Mouse (Mus musculus) cerebellum, adult 18-20 months (tissue): Measurements from ENCODE around the gene Zdhhc20.
A peak's percentile ranks its signal among the peaks of the same experiment; 100 is the strongest.
"Not testable (repeated sequence)": the region's sequence is repeated elsewhere in the genome, so short reads cannot be mapped to it uniquely, and the experiment has no call there.

Source experiments
- DNase-seq, 2 experiments: peaks; one replicate each; pipeline ENCODE4 v3.0.0; 2021

Zdhhc20 gene

DNA sequence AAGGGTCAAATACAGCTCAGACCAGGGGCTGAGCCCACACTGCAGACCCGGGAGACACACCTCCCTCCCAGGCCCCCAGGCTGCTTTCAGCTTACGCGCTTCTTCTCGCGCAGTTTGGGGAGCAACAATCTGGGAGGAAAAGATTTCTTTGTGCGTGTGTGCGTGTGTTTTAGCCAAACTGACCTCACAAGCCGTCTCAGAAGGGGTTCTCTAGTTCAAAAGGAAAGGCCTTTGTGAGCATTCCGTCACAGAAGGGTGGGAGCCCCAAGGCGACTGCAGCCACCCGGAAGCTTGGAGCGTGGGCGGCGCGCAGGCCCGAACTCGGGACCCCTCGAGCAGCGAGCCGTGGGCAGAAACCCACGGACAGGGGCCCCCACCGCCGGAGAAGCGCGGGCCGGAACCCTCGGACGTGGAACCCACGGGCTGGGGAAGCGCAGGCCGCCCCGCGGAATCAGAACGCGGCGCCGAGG is 500 bp downstream of the Zdhhc20 start:
- DNase-seq, result no peak

DNA sequence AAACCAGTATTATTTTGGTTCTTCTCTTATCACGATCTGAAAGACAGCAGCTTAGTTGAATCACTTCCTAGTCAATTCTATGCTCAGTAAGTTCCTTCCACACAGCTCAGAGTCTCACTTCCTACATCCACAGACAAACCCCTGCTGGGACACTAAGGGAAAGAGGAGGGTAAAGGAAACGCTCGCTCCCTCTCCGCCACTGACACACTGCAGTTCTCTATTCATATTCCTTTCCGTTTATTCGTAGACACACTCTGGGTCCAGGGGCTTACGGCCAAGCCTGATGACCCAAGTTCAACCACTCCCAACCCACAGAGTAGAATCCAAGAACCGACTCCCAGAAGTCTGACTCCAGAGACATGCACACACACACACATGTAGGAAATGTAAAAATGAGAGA is 2.9 kb downstream of the Zdhhc20 start:
- DNase-seq, result no peak

DNA sequence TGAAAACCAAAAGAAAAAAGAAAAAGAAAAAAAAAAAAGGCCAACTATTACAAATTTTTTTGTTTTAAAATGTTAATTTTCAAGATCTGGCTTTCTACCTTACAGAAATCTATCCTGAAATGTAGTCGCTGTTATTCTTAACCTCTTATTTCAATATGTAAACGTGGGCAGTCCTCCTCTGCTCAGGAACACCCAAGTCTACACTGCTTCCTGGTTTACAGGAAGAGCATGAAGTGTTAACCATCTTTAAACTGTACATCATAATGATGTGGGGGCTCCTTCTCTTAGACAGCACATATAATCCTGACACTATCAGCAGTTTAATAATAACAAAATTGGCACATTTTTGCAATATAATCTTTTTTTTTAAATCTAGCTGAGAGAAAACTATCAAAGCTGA is 4.0 kb downstream of the Zdhhc20 start:
- DNase-seq, result no peak

DNA sequence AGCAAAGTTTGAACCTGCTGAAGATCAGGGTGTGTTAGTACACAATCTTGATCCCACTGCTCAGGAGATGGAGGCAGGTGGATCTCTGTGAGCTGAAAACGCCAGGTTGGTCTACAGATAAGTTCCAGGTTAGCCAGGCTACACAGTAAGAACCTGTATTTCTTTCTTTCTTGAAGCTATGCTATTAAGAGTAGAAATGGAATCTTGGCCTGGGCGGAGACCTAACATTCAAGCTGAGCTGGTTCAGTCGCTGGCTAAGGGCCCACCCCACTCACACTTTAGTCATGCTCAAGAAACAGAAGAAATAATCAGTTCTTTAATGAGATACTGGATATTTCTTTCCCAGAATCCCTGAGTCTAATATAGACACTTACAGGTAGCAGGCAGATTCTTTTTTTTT is 6.7 kb downstream of the Zdhhc20 start:
- DNase-seq, result no peak

DNA sequence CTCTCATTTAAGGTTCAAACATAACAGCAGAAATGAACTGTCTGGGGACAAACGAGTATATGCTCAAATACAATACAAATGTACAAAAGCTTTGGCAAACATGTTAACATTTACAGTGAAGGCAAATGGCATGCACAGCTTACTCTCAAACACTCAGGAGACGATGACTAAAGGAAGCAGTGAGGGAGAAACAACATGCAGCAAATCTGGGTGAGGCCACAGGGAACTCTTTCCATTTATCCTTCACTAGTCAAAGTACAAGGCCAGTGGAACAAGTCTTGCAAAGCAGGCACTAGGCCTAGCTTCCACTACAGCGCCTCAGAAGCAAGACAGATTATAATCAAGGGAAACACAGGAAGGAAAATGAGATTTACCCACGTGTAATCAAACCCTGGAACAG is 7.4 kb downstream of the Zdhhc20 start:
- DNase-seq, result no peak

DNA sequence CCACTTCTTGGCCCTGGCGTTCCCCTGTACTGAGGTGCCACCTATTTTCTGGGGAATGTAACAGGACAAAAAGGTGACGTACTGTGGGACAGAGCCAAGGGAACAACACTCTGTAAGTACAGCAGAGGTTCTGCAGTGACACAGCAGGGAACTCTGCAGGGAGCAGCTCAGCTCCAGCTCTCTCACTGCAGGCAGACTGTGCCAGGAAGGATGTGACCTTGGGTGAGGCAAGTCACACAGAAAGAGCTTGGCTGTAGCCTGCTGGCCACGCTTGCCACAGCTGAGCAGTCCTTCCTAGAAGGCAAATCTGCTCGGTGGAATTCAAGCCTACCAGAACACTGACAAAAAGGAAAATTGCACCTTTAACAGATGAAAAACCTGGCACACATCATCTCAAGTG is 8.3 kb downstream of the Zdhhc20 start:
- peak; percentile 41 to 49 for DNase-seq

DNA sequence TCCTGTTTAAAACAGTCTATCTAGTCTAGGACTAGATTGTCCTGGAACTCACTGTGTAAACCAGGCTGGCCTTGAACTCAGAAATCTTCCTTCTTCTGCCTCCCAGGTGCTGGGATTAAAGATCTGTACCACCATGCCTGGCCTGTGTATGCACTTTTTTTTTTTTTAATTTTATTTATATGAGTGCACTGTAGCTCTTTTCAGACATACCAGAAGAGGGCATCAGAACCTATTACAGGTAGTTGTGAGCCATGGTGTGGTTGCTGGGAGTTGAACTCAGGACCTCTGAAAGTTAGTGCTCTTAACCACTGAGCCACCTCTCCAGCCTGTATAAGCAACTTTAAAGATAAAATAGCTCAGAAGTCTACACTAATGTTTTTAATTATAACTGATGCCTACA is 9.0 kb downstream of the Zdhhc20 start:
- DNase-seq, result no peak

DNA sequence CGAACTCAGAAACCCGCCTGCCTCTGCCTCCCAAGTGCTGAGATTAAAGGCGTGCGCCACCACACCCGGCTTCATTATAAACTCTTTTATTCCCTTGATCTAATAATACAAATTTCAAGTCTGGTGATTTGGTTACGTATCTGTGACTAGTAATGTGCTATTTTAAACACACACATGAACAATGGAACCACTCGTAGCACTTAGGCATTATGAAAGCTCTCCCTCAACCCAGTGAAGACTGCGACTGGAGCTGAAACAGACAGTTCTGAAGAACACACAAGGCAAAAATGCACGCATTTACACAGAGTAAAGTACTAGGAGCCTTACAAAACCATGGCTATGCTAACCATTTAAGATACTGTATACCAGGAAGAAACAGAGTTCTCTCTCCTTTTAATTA is 12.2 kb downstream of the Zdhhc20 start:
- DNase-seq, result no peak

DNA sequence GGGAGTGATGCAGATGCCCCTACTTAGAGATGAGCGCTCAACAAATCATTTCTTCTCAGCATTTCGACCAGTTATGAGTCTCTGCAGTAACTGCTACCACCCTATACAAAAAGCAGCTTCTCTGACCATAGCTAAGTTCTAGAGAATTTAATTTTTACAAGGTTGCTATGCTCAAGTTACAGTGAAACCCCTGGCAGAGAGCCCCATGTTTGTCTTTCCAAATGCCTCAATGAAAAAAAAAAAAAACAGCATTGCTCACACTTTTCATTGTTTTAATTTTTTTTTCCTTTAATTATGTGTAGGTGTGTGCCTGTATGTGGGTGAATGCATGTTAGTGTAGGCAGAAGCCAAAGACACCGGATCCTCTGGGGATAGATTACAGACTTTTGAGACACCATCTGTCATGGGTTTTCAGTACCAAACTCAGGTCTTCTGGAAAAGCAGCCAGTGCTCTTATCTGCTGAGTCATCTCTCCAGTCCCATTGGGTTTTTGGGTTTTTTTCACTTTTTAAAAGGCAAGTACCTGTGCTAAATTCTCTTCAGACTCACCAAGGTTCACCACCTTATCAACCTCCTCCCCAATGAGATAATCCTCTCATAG is 23.3 kb downstream of the Zdhhc20 start:
- peak; percentile 31 to 47 for DNase-seq

DNA sequence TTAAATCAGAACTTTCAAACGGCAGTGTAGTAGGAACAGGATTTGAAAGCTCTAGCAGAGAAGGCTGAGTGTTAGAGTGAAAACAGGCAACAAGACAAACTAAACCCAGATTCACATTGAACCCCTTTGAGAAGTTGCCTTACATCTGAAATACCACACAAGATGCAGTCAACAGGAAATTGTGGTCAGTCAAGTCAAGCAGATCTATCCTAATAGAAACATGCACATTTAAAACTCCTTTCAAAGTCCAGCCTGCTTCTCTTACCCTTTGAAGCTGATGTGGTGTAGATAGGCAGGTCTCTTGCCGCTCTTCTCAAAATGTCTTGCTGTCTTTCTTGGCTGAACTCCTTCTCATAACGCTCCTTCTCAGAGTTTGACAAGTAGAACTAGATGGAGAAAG is 24.8 kb downstream of the Zdhhc20 start:
- DNase-seq, result no peak

DNA sequence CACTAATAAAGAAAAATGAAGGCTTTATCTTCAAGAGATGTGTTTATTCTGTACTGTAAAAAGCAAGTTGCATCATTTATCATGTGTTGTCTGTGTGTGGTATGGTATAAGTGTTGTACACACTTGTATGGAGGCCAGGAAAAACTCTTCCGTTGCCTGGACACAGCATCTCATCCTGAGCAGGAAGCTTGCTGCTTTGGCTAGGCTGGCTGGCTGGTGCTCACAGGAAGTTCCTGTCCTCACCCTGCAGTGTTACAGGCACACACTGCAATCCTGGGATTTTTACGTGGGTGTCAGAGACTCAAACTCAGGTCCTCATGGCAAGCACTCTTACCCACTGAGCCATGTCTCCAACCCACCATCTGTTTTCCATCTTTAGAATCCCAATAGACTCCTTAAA is 26.9 kb downstream of the Zdhhc20 start:
- DNase-seq, result no peak

DNA sequence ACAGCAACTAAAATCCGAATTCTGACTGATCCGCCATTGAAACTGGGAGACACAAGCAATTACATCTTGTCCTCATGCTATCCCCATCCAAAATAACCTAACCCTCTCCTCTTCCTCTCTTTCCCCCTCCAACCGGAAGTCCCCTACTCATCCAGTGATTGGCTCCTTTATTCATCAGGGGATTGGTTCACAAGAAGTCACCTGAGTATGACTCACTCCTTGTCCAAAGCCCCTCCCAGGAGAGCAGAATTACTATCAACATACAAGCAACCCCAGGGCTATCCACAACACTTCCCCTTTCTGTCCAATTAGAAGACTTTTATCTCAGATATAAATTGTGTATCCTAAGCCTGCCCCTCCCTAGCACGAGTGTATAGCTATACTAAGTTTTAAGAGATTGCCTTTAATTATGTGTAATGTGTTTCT is 28.1 kb downstream of the Zdhhc20 start:
- no peak for DNase-seq

DNA sequence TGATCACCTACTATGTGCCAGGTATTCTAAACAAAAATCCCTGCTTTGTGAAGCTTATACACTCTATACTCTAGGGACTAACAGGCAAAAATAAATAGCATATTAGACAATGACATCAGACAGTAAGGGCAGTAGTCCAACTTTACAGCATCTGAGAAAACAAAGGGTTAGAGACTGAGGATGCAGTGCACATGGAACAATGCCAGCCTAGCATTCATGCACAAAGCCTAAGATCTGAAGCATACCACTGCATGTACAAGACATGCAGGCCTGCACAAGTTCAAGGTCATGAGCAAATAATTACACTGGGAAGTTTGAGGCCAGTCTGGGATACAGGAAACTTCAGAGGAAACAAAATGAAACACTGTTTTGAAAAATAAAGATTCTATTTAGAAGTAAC is 30.6 kb downstream of the Zdhhc20 start:
- no peak for DNase-seq

DNA sequence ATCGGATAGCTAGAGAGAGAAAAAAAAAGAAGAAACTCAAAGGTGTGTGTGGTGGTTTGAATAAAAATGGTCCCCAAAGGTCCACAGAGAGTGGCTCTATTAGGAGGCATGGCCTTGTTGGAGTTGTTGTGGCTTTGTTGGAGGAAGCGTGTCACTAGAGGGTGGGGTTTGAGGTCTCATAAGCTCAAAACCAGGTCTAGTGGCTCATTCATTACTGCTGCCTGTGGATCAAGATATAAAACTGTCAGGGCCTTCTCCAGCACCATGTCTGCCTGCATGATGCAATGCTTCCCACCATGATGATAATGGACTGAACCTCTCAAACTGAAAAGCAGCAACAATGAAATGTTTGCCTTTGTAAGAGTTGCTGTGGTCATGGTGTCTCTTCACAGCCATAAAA is 31.5 kb downstream of the Zdhhc20 start:
- DNase-seq, result no peak

DNA sequence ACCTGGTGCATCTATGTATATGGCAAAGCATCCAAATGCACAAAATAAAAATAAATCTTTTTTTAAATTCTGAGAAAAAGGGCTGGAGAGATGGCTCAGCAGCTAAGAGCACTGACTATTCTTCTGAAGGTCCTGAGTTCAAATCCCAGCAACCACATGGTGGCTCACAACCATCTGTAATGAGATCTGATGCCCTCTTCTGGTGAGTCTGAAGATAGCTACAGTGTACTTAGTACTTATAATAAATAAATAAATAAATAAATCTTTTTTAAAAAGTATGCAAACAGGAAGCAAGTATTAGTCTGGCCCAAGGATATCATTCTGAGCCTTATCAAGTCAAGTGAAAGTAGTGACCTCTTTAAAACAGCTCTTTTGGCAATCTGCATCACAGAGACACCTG is 34.0 kb downstream of the Zdhhc20 start:
- not testable (repeated sequence) for DNase-seq

DNA sequence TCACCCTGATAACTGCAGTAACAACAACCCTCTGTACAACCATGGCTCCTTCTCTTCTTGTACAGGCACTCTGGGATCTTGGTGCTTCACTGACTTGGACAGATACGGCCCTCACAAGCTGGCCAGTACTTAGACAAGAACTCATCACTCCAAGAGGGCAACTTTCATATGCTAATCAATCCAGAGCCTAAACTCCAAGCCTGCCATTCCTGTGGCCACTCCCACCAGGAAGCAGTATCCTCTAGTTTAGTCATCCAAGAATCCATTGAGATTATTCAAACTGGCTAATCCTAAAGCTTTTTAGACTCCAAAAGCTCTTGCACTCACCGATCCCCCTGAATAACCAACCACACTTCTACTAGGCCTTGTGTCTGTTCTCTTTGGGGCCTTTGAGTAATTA is 37.1 kb downstream of the Zdhhc20 start:
- no peak for DNase-seq

DNA sequence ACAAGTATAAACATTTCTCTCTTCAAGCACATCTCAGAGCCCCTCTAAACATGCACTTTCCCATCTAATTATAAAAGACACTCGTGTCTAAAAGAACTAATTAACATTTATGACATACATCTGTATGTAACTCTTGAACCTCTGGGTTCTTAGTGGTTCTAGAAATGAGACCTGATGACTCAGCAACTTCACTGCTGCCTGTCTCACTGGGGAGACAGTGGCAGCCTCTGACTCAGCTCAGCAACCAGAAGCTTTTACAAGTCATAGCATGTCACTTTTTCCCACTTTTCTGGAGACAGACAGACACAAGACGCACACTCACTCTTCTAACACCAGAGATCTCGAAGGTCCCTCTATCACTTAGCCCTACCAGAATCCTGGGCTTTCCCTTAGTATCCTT is 39.7 kb downstream of the Zdhhc20 start:
- no peak for DNase-seq

DNA sequence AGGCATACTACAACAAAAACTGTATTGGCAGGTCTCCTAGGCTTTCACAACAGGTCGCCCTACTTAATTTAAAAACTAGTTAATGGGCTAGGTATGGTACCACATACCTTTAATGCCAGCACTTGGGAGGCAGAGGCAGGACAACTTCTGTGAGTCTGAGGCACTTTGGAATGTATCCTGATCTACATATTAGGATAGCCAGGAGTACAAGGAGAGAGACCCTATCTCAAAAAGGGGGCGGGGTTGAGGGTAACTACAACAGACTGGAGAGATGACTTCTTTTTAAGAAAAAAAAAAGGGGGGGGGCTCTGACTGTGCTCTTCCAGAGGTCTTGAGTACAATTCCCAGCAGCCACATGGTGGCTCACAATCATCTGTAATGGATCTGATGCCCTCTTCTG is 41.4 kb downstream of the Zdhhc20 start:
- DNase-seq, result no peak

DNA sequence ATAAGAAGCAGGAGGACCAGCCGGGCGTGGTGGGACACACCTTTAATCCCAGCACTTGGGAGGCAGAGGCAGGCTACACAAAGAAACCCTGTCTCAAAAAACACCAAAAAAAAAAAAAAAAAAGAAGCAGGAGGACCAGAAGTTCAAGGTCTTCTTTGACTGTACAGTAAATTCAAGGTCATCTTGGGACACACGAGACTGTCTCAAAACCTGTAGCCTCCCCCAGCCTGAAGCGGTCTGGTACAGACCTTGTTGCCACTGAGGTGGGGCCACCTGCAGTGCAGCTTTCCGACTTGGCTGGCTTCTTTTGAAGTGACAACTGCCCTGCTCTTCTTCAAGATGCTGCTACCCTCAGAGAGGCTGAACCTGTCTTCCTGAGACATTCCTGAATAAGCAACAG is 42.0 kb downstream of the Zdhhc20 start:
- not testable (repeated sequence) for DNase-seq

DNA sequence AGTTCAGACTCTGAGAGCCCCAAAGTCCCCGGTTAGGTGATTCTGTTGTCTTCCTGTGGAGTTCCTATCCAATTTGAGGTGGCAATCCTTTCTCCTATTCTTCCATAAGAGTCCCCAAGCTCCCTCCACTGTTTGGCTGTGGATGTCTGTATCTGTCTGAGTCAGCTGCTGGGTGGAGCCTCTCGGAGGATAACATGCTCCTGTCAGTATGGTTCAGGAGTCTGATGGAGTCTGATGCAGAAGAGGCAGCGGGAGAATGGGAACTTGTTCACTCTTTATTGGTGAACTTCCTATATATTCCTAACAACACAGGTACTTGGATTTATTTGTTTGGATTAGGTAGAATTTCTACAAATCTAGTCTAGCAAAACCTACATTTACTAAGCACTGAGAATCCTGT is 45.5 kb downstream of the Zdhhc20 start:
- DNase-seq, result no peak

DNA sequence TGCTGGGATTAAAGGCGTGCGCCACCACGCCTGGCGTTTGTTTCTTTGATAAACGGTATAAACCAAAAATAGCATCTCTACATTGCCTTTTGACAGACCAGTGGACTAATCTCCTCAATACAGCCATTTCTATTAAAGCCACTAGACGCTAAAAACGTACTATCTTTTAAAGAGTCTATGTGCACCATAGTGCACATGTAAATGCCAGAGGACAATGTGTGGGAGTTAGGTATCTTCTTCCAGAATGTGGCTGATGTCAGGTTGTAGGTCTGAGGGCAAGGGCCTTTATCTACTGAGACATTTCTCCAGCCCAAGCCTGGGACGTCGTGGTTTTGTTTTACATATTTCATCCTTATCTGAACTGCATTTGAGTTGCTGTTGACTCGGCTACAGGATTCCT is 54.9 kb downstream of the Zdhhc20 start:
- DNase-seq, result no peak

DNA sequence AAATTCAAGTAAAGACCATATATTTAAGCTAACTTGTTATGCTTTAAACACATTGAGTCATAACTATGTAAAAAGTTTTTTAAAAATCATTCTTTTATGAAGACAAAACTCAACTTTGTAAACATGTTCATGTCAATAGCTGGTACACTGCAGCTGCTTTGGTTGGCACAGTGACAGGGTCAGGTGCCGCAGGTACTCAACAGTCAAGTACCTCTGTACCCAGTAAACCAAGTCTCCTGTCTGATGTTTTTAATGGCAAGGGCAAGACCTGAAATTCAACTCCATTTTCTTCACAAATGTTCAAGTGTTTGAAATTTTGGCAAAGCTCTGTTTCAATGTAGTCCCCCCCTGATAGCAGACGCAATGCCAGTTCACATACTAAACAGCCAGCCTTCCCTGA is 56.5 kb downstream of the Zdhhc20 start:
- no peak for DNase-seq

DNA sequence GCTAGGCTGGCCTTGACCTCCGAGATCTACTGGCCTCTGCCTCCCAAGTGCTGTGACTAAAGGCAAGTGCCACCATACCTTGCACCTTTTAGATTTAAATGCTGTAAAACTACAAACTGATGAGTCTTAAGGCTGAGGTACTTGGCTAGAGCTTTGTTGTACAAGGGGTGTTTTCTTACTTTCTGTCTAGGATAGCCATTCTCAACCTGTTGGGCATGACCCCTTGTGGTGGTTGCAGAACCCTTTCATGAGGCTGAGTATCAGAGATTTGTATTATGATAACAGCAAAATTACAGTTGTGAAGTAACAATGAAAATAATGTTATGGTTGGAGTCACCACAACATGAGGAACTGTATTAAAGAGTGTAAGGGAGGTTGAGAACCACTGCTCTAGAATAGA is 62.8 kb downstream of the Zdhhc20 start:
- no peak for DNase-seq

DNA sequence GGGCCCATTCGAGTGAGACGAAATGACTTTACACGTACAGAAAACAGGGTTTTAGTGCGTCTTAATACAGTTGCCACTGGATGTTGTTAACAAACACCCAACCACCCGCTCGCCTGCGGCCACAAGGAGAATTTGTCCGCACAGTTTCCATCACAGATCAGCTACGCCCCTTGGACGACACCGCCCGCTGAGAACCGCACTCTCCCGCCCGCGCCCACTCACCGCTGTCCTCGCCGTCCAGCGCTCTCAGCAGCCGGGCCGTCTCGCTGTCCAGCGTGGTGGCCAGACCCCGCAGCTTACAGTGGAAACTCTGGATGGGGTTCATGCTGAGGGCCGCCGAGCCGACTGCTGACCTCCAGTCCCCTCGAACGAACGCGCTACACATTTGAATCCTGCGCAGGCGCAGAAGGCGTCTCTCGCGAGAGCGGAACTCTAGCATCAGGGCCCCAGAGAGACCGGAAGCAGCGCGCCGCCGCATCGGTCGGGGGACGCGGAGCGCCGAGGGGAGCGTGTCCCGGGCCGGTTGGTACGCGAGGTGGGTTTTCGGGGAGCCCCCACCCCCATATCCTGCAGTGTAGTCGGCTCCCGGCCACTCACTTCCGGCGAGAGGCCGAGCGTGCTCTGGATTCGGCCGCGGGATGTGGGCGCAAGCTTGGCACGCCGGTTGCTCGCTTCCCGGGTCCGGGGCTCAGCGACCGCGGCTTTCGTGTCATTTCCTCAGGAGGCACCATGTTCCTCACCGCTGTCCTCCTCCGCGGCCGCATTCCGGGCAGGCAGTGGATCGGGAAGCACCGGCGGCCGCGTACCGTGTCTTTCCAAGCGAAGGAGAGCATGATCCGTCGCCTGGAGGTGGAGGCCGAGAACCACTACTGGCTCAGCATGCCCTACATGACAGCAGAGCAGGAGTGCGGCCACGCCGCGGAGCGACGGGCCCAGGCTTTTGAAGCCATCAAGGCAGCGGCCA is 64.0 kb downstream of the Zdhhc20 start, which contains the start of the genes Ska3 and Mrpl57:
TSS of gene Ska3 (minus strand) at position 398 of the 964 bp plus-strand sequence.
TSS of gene Mrpl57 (plus strand) at position 447 of the 964 bp plus-strand sequence.
- DNase-seq, result peak; percentile 89 to 90
